Mouse (Mus musculus): ENCODE measurements around the gene Acvr1b. TPM values are rescaled to one million over a fixed set of nuclear protein-coding genes. Genes with fewer than 3 reads are reported as not detected.

Gene Acvr1b
- polyA plus RNA-seq, 1 experiment from 2014 or later = 8.9 TPM

- ATAC-seq (replicated peaks; ENCODE audit: insufficient number of reproducible peaks, low FRiP score, low TSS enrichment) = no peak
- Histone ChIP-seq H3K9ac (ENCODE audit: low read depth, low read length) (no peak overlapping the region), H3K4me3 (ENCODE audit: low read depth, low read length) (no peak overlapping the region), H3K27me3 (ENCODE audit: control insufficient read depth, insufficient read depth, low read length) (no peaks in the 10 kb centered on the region), H3K4me1 (ENCODE audit: control insufficient read depth, insufficient read depth, low read length) (peaks cover 34% of the 10 kb centered on the region), H3K27ac (ENCODE audit: low read depth, low read length) (no peak overlapping the region), H3K9me3 (replicated peaks; ENCODE audit: control insufficient read depth, low read length) (no peaks in the 10 kb centered on the region), H3K4me2 (no peak overlapping the region), H3K36me3 (ENCODE audit: control insufficient read depth, insufficient read depth, low read length) (no peaks in the 10 kb centered on the region)
- 63% methylated on average over 14 of the region's 14 CpGs for WGBS (ENCODE audit: insufficient replicate concordance)
Observed at GRCm38 (mm10) chr15:101256463-101257206, 82.8 kb downstream of the Acvr1b start.

- H3K9me3 ChIP-seq (replicated peaks; ENCODE audit: control insufficient read depth, low read length) = no peaks in the 10 kb centered on the region
- H3K27me3 ChIP-seq (ENCODE audit: control insufficient read depth, insufficient read depth, low read length) = no peaks in the 10 kb centered on the region
- H3K4me1 ChIP-seq (ENCODE audit: control insufficient read depth, insufficient read depth, low read length) = peaks cover 43% of the 10 kb centered on the region
- ATAC-seq (replicated peaks; ENCODE audit: insufficient number of reproducible peaks, low FRiP score, low TSS enrichment) = no peak
- H3K9ac ChIP-seq (ENCODE audit: low read depth, low read length) = no peak overlapping the region
- H3K36me3 ChIP-seq (ENCODE audit: control insufficient read depth, insufficient read depth, low read length) = no peaks in the 10 kb centered on the region
- H3K27ac ChIP-seq (ENCODE audit: low read depth, low read length) = no peak overlapping the region
- H3K4me2 ChIP-seq = no peak overlapping the region
- no peak overlapping the region for H3K4me3 ChIP-seq (ENCODE audit: low read depth, low read length)
- 80% methylated on average over 11 of the region's 11 CpGs for WGBS (ENCODE audit: insufficient replicate concordance)
Observed at GRCm38 (mm10) chr15:101258420-101258819, 84.6 kb downstream of the Acvr1b start.

GRCm38 (mm10) chr15:101259922-101260321 is 86.1 kb downstream of the Acvr1b start:
- Histone ChIP-seq H3K27me3 (ENCODE audit: control insufficient read depth, insufficient read depth, low read length) (no peaks in the 10 kb centered on the region), H3K36me3 (ENCODE audit: control insufficient read depth, insufficient read depth, low read length) (no peaks in the 10 kb centered on the region), H3K4me1 (ENCODE audit: control insufficient read depth, insufficient read depth, low read length) (peaks cover 34% of the 10 kb centered on the region), H3K4me2 (no peak overlapping the region), H3K27ac (ENCODE audit: low read depth, low read length) (peak overlapping the region; percentile 95), H3K9ac (ENCODE audit: low read depth, low read length) (no peak overlapping the region), H3K4me3 (ENCODE audit: low read depth, low read length) (no peak overlapping the region), H3K9me3 (replicated peaks; ENCODE audit: control insufficient read depth, low read length) (no peaks in the 10 kb centered on the region)
- ATAC-seq (replicated peaks; ENCODE audit: insufficient number of reproducible peaks, low FRiP score, low TSS enrichment) = no peak
- 77% methylated on average over 3 of the region's 3 CpGs for WGBS (ENCODE audit: insufficient replicate concordance)

- Histone ChIP-seq H3K4me1 (ENCODE audit: control insufficient read depth, insufficient read depth, low read length) (peaks cover 32% of the 10 kb centered on the region), H3K27me3 (ENCODE audit: control insufficient read depth, insufficient read depth, low read length) (no peaks in the 10 kb centered on the region), H3K9ac (ENCODE audit: low read depth, low read length) (no peak overlapping the region), H3K4me3 (ENCODE audit: low read depth, low read length) (no peak overlapping the region), H3K27ac (ENCODE audit: low read depth, low read length) (peak overlapping the region; percentile 95), H3K4me2 (no peak overlapping the region), H3K9me3 (replicated peaks; ENCODE audit: control insufficient read depth, low read length) (no peaks in the 10 kb centered on the region), H3K36me3 (ENCODE audit: control insufficient read depth, insufficient read depth, low read length) (no peaks in the 10 kb centered on the region)
- 29% methylated on average over 10 of the region's 10 CpGs for WGBS (ENCODE audit: insufficient replicate concordance)
- ATAC-seq (replicated peaks; ENCODE audit: insufficient number of reproducible peaks, low FRiP score, low TSS enrichment) = no peak
Observed at GRCm38 (mm10) chr15:101260387-101260786, 86.5 kb downstream of the Acvr1b start.

- Histone ChIP-seq H3K4me2 (peak overlapping the region; percentile 45), H3K27ac (ENCODE audit: low read depth, low read length) (peak overlapping the region; percentile 95), H3K9ac (ENCODE audit: low read depth, low read length) (peak overlapping the region; percentile 56; the same call in 1 of the 2 replicates), H3K36me3 (ENCODE audit: control insufficient read depth, insufficient read depth, low read length) (no peaks in the 10 kb centered on the region), H3K4me1 (ENCODE audit: control insufficient read depth, insufficient read depth, low read length) (peaks cover 36% of the 10 kb centered on the region), H3K27me3 (ENCODE audit: control insufficient read depth, insufficient read depth, low read length) (no peaks in the 10 kb centered on the region), H3K4me3 (ENCODE audit: low read depth, low read length) (peak overlapping the region; percentile 19), H3K9me3 (replicated peaks; ENCODE audit: control insufficient read depth, low read length) (no peaks in the 10 kb centered on the region)
- ATAC-seq (replicated peaks; ENCODE audit: insufficient number of reproducible peaks, low FRiP score, low TSS enrichment) = 0 out of 2 replicates have a peak, but pooled peaks have one; percentile 16
- 28% methylated on average over 13 of the region's 13 CpGs for WGBS (ENCODE audit: insufficient replicate concordance)
Observed at GRCm38 (mm10) chr15:101260874-101261622, 87.2 kb downstream of the Acvr1b start.

- Histone ChIP-seq H3K36me3 (ENCODE audit: control insufficient read depth, insufficient read depth, low read length) (no peaks in the 10 kb centered on the region), H3K4me3 (ENCODE audit: low read depth, low read length) (no peak overlapping the region), H3K9ac (ENCODE audit: low read depth, low read length) (0 out of 2 replicates have a peak overlapping the region, but pooled peaks have one; percentile 16), H3K27me3 (ENCODE audit: control insufficient read depth, insufficient read depth, low read length) (no peaks in the 10 kb centered on the region), H3K9me3 (replicated peaks; ENCODE audit: control insufficient read depth, low read length) (no peaks in the 10 kb centered on the region), H3K27ac (ENCODE audit: low read depth, low read length) (peak overlapping the region; percentile 95), H3K4me1 (ENCODE audit: control insufficient read depth, insufficient read depth, low read length) (peaks cover 43% of the 10 kb centered on the region), H3K4me2 (peak overlapping the region; percentile 8; the same call in 1 of the 2 replicates)
- 62% methylated on average over 5 of the region's 5 CpGs for WGBS (ENCODE audit: insufficient replicate concordance)
- ATAC-seq (replicated peaks; ENCODE audit: insufficient number of reproducible peaks, low FRiP score, low TSS enrichment) = no peak
Observed at GRCm38 (mm10) chr15:101262502-101262901, 88.6 kb downstream of the Acvr1b start.

Small RNA genes lying within 50 kb of the gene (microRNA-seq; reads per million reads assigned to microRNA genes)
- gene Mir6962 (ENCODE audit: borderline number of aligned reads) = 0.75 reads per million, percentile 6 among the genes with 10 or more reads in this experiment

Other genes starting within 250 kb of the Acvr1b start
- gene Gm47841, start 126.7 kb upstream of the Acvr1b start, polyA plus RNA-seq (2014; fragmentation: Nextera tagmentation; extraction: Ambion mirVana) = not detected in 2 replicates
- 0.30 and 0.33 TPM in 2 replicates for gene Fignl2, start 95.5 kb upstream of the Acvr1b start, polyA plus RNA-seq (2014; fragmentation: Nextera tagmentation; extraction: Ambion mirVana)
- gene Ankrd33, start 58.3 kb upstream of the Acvr1b start, polyA plus RNA-seq (2014; fragmentation: Nextera tagmentation; extraction: Ambion mirVana) = not detected in 2 replicates
- gene Acvrl1, start 45.5 kb upstream of the Acvr1b start, polyA plus RNA-seq (2014; fragmentation: Nextera tagmentation; extraction: Ambion mirVana) = 1.5 and 2.0 TPM in 2 replicates
- gene Grasp, start 50.1 kb downstream of the Acvr1b start, polyA plus RNA-seq (2014; fragmentation: Nextera tagmentation; extraction: Ambion mirVana) = 4.1 TPM in 2 replicates
- 7.5 and 8.1 TPM in 2 replicates for gene Nr4a1, start 80.2 kb downstream of the Acvr1b start, polyA plus RNA-seq (2014; fragmentation: Nextera tagmentation; extraction: Ambion mirVana)
- 49.4 and 50.1 TPM in 2 replicates for gene Atg101, start 110.2 kb downstream of the Acvr1b start, polyA plus RNA-seq (2014; fragmentation: Nextera tagmentation; extraction: Ambion mirVana)
- gene 6030408B16Rik, start 119.1 kb downstream of the Acvr1b start, polyA plus RNA-seq (2014; fragmentation: Nextera tagmentation; extraction: Ambion mirVana) = 1.3 and 2.2 TPM in 2 replicates
- 2.5 and 2.8 TPM in 2 replicates for gene Krt80, start 196.1 kb downstream of the Acvr1b start, polyA plus RNA-seq (2014; fragmentation: Nextera tagmentation; extraction: Ambion mirVana)
- gene Krt7, start 237.0 kb downstream of the Acvr1b start, polyA plus RNA-seq (2014; fragmentation: Nextera tagmentation; extraction: Ambion mirVana) = 23.8 and 25.8 TPM in 2 replicates